Mouse (Mus musculus) adrenal gland, postnatal 25 days (tissue): Measurements from ENCODE around the gene Csrp2. TPM values are rescaled to one million over a fixed set of nuclear protein-coding genes. Genes with fewer than 3 reads are reported as not detected.
A peak's percentile ranks its signal among the peaks of the same experiment; 100 is the strongest.

Experiments used
- DNase-seq: peaks from one replicate; pipeline ENCODE4 v3.0.0; 2021; ENCODE audit warnings: mixed read lengths
- long read RNA-seq: library from polyadenylated mRNA; stranded (forward); transcript quantifications from one replicate; pipeline ENCODE4 v2.0.0, GENCODE M21; 2021
- total RNA-seq: library from RNA; stranded (reverse); gene quantifications from 2 replicates; pipeline ENCODE4 v1.2.3, GENCODE M21; 2021

Gene Csrp2
- total RNA-seq, result 219 and 236 TPM in 2 replicates
- long read RNA-seq, transcript Csrp2-201 (6 exons, 1,384 nt), result major isoform, 19 of 29 reads
- long read RNA-seq, partial matches to known transcripts, result 3 of 29 reads
- long read RNA-seq, other reads (novel, unspliced or antisense), result 6 of 29 reads

DNA sequence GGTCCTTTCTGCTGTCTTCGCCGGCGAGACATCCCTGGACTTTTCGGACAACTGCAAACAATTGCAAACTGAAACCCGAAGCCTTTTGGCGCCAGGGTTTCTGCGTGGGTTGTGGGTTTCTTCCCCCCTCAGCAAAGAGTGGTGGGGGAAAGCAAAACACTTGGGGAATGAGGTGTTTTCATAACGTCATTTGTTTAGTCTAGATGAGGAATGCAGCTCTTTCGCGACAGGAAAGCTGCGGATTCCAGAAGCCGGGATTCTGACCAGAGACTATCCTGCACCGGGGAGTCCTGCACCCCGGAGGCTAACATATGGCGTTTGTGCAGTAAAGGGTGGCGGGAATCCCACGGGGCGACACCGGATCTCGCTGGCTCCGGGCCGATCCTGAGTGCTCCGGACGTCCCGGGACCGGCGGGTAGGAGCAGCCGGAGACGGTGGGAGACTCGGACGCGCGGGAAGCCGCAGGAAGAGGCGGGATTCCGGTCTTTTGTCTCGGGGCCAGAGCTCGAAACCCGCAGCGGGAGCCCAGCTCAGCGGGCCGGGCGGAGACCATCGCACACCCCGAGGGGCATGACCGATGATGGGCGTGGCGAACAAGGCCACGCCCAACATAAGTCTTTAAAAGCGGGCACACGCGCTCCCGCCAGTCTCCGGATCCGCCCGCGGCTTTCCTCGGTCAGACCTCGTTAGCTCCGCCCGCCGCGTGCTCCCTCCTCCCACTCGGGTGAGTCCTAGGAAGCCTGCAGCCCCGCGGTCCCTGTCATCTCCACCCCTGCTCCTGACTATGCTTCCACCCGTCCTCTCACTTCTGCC, at the start of gene Csrp2:
Gene Csrp2 (plus strand): TSS at position 259 of the 813 bp plus-strand sequence.
- peak; percentile 94 for DNase-seq

DNA sequence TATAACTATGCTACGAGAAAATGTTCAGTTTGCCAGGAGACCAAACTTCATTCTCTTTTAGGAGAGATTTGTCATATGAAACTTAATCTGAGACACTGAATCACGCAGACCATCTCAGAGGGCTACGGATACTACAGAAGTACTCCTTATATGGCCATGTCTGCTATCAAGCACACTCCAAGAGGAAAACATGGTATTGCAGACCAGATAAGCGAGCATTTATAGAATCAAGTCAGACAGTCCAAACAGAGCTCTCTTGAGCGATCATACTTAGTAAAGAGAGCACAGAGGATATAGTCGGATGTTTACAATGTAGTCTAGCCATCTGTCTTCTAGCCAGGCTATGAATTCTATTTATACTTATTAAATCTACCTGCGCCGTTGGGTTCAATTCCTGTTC, 44.7 kb upstream of the Csrp2 start:
- DNase-seq, result no peak

DNA sequence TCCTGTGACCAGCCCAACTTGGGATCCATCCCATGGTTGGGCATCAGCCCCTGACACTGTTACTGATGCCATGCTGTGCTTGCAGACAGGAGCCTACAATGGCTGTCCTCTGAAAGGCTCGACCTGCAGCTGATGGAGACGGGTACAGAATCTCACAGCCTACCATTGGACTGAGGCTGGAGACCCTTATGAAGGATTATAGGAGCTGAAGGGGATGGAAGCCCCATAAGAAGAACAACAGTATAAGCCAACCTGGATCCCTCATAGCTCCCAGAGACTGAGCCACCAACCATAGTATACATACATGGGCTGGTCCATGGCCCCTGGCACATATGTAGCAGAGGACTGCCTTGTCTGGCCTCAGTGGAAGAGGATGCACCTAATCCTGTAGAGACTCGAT, 42.6 kb upstream of the Csrp2 start:
- DNase-seq, result no peak

DNA sequence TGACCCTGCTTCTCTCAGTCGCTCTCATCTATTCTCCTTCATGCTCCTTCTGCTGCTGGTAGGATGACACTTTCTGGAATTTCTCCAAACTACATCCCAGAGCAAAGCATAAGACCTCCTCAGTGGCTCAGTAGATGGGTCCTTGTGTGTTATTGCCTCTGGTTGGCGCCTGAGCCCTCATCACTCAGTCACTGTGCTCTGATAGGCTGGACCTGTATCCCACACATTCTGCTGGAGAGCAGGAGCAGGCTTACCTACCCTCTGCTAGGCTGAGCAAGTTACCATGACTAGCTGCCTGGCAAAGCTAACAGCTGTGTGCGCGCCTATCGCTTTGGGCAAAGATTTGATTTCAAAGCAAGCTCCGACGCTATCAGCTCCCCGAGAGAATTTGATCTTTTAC, 41.7 kb upstream of the Csrp2 start:
- no peak for DNase-seq

DNA sequence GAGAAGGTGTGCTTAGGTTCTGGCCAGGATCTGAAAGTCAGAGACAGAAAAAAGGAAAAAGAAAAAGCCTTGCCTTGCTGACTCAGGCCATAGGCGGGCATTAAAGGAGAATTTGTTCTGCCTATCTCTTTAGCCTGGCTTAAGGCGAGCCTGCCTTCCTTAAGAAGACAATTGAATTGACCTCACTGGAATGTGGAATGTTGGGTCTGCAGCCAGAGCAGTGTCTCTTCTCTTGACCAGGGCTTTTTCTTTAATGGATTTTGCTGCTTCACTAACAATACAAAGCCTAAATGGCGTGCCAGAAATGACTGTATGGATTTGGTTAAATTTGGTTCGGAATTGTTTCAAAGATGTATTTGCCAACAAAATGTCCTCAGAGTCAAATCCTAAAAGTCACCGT, 40.9 kb upstream of the Csrp2 start:
- no peak for DNase-seq

DNA sequence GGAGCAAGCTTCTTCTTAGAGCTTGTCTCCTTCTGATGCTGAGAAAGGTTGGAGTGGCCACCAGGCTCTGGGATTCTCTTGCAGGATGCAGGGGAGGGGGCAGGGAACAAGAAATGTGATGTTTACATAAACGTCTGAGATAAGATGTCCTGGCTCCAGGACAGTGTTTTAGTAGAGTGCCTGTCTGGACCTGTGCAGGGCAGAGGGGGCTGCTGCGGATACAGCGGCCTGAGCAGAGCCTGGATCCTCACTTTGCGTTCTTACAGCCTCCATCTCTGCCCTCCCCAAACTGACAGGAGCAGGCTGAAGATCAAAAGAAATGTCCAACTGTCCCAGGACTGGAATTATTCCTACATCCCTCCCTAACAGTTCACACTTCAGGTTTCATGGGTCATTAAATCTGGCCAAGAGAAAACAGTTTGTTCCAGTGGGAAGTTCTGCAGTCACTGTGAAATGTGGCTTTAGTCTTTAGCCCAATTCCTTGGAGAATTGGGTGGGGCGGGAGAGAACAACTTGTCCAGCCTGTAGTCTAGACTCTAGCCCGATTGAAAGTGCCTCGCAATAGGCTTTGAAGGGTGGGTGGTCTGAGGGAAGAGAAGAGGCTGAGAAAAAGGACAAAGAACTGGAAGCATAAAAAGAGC, 40.0 kb upstream of the Csrp2 start:
- DNase-seq, result no peak

DNA sequence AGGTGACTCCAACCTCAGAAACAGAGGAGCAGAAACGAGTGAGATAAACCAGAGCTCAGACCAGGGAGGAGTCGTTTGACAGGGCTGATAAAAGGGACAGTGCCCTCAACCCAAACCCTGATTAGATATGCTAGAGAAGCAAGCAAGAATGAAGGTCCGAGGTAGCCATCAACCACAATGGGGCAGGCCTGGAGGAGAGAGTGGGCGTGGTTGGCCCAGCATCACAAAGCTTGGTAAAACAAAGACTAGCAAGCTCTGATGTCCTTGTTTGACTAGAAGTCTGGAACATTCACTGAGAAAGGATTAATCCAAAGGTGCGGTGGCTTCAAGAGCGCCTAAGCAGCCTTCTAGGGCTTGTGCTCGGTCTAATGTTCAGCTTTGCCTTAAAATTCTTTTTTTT, 38.2 kb upstream of the Csrp2 start:
- no peak for DNase-seq

DNA sequence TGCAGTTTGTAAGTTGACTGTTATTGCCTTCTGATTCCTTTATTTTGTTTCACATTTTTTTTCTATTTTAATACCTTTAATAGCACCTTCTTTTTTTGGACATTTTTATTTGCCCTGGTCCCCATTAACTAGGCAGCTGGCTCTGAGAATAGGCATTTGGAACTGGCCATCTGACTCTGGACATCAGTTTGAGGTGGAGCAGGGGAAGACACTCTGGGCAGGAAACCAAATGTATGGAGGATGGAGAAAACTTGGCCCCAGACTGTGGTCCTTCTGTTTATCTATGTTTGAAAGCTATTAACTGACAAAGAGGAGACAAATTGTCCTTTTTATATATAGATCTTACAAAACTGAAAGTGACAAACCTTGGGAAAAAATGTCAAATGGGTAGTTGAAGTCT, 36.9 kb upstream of the Csrp2 start:
- DNase-seq, result no peak

DNA sequence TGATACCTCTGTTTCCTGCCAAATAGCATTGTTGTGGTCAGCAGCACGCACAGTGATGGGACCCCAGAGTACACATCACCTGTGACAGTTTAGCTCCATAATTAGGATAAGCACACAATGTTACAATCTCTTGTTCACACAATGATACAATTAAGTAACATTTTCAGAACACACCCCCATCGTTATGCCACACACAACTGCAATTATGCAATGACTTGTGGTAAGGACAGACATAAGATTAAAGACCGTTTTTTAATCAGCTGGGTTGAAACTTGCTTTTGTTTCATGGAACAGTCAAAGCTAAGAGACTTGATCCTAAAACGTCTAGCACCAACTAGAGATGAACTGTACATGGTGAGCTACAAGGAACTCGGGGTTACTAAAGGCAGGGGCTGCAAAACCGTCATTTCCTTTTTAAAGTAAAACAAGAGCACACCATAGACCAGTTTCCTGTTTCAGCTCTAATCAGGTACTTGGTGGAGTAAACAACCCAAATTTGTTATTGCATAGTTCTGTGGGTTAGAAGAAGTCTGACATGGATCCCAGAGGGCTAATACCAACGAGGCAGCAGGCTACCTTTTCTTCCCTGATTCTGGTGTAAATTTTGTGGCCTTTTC, 28.8 kb upstream of the Csrp2 start:
- no peak for DNase-seq

DNA sequence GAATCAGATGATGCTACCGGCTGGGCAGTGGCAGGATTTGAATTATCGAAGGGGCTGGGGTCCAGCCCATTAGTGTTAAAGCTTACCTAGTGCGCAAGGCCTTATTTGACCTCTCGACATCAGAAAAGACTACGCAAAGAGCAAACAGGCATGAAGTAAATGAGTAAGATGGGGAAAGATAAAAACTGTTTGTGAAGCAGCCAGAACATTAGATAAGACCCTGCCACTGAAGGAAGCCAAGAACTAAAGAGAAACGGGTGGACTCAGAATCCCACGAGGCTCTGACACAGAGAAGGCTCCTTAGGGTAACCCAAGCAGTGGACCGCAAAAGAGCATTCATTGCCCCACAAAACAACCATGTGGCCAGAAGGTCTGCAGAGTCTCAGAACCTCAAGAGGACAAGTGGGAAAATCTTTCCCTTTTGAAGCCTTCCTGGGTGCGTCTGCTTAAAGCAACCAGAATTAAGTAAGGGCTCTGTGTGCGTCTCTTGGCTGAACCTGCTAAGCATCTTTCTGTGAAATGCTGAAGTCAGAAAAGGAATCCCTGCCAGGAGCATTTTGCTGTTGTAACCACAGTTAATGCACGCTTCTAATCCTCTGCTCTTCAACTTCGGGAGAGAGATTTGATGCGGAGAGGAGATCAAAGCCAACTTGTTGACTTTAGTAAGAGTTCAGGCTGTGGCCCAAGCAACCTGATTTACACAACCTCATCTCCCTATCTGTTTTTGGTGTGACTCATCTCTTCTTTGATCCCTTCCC, 19.7 kb upstream of the Csrp2 start:
- DNase-seq, result no peak

DNA sequence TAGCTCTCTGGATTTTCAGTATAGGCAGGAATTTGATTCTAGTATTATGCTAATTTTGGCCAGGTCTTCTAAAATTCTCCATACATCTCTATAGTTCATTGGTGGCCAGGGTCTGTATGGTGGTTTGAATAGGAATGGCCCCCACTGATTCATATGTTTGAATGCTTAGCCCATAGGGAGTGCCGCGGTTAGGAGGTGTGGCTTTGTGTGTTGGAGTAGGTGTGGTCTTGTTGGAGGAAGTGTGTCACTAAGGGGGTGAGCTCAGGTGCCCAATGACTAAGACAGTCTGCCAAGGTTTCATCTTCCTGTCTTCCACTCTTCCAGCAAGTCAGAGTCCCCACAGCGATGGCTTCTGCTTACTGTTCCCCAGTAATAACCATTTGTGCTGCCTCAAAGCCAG, 15.7 kb upstream of the Csrp2 start:
- DNase-seq, result no peak

DNA sequence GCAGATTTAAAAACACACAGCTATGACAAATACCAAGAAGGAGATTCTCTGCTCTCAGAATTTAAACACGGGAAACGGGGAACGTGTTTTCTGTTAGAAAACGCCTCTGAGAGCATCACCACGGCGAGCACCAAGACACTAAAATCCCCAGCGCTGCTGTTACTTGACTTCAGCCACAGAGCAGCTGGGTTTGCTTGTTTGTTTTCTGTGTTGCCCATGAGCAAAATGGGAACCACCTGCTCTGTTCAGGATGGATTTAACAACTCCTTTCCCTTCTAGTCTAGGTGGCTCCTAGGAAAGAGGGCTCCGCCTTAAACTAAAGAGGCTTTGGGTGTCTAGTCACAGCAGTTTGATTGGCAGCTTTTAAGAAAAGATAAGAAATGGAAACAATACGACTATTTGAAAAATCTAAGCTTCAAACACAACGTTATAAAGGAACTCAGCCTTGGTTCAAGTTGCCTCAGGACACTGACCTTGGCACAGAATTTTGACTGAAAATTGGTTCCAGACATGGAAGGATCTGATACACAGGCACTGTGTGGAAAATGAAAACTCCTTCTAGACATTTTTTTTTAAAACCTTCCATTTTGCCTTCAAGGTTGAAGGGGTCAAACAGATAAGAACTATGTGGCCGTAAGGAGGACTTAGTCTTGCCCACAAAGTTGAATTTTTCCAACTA, 2.8 kb upstream of the Csrp2 start:
- no peak for DNase-seq

DNA sequence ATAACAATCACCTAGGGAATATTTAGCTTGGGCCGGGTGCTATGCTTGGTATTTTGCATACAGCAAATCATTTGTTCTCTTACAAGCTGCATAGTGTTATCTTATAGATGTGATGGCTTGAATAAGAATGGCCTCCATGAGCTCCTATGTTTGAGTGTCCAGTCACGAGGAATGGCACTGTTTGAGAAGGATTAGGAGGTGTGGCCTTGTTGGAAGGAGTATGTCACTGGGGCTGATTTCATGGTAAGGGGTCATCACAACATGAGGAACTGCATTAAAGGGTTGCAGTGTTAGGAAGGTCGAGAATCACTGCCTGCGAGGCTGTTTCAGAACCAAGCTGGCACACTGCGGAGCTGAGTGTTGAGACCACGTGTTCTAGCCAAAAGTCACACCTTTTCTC, 2.1 kb upstream of the Csrp2 start:
- no peak for DNase-seq

DNA sequence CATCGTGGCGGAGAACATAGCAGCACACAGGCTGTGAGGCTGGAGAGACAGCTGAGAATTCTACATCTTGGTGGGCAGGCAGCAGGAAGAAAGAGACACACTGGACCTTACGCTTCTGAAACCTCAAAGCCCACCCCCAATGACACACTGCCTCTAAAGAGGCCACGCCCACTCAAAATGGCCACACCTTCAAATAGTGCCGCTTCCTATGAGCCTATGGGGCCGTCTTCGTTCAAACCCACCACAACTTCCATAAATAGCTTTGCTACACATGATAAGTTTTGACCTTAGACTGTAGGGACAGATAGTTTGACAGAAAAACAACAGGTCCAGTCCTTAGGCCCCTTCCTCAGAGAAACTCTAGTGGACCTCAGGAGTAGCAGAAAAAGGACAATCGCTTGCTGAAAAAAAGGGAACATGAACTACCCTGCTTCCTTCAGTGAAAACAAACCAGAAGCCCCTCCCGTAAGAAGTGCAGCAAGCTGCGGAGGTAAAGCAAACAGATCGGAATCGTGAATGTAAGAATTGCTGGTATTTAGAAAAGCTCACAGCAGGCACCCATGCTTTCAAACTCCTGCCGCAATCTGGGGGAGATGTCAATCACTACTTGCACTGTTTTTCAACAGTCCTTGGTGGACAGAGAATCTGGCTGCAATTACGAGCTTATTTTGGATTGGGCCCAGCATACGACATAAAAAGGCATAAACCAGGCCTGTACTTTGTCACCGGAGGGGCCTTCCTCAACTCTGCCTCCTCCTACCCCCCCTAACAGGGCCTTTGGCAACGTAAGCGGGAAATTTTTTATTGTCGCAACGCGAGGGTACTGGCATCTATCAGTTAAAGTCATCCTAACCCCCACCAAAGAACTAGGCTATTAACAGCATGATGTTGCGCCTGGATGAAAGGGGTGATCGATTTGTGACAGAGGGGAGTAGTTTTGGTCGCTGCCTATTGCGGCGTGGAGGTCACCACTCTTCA, 886 bp upstream of the Csrp2 start:
- no peak for DNase-seq

DNA sequence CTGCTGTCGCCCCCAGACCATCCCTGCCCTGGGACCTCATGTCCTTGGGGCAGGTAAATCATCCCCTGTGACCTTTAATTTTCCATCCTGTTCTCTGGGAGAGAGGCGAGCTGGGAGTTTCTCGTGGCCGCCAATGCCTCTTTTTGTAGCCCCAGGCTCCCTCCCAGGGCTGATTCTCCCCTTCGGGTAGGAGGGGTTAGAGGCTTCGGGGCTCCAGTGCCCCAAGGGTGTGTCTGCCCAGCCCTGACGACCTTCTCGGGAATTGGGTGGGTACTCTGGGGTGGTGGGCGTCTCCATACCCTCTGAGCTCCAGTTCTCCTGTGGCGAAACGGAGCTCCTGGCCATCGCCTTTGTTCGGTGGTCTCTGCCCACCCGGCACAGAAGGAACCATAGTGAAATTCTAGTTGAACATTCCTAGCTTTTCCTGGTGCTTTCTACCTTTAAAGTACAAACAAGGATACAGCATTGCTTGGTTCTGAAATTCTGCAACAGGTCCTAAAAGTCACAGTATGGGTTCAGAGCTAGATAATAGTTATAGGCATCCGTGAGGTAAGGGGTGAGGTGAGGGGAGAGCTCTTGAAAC, 870 bp downstream of the Csrp2 start:
- no peak for DNase-seq

DNA sequence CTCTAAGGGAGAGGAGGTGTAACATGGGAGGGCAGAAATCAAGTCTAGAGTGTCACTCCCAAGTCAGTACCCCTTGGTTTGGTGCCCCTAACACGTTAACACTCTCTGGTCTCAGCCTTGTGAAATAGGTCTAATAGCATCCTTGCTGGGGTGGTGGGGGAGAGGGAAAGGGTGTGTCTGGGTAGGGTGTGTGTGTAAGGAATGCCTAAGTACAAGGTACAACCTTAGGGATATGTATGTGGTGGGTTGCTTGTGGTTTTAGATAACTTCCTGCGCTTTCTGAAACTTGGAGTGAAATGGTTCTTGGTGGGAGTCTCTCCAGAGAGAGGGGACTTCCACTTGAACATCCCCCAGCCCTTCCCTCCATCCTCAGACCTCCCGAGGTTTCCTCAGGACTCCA, 2.3 kb downstream of the Csrp2 start:
- no peak for DNase-seq

DNA sequence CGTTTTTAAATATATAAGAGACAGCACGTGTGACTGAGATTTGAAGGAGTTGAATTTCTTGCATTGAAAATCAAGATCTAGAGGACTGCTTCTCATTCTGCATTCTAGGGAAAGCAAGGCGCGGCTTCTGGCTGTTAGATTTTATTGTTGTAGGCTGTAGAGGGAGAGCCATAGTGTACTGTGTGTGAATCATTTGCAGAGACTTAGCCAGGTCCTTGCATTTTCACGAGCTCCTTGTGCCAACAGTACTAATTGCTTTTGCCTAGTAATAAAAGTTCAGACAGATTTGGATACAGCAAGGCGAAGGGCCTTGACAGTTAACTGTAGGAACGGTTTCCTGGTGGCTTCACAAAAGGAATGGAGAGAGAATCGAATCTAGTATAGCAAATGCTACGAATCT, 3.0 kb downstream of the Csrp2 start:
- DNase-seq, result no peak

DNA sequence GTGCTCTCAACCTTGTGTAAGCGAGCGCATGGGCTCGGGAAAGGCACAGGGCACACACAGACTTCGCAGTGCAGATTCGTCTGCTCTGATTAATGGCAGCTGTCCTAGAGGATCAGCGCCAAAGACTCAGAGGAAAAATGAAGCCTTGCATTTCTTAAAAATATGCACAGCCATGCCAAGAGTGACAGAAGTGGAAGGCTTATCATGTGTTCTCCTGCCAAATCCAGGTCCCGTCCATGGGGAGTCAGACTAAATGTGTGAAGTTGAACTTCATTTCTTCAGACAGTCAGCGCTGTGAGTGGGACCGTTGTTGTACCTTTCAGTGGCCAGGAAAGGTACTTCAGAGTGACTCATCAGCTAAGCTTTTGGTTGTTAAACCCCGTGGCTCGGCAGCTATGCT, 7.9 kb downstream of the Csrp2 start:
- peak; percentile 38 for DNase-seq

DNA sequence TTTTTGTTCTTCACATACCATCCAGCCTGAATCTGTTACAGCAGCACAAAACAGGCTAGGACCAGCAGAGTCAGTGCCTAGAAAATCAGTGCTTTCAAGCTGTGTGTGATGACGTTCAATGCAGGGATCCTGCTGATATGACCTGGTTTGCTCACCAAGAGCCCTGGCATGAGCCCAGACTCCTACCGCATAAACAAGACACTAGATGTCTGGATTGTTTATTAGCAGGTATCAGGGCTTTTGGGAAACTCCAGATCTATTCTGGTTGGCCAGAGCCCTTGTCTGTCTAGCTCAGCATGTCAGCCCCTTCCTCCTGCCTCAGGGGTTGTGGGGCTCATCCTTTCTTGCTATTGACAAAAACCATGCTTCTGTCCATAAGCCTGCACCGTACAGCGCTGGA, 10.2 kb downstream of the Csrp2 start:
- DNase-seq, result peak; percentile 65

DNA sequence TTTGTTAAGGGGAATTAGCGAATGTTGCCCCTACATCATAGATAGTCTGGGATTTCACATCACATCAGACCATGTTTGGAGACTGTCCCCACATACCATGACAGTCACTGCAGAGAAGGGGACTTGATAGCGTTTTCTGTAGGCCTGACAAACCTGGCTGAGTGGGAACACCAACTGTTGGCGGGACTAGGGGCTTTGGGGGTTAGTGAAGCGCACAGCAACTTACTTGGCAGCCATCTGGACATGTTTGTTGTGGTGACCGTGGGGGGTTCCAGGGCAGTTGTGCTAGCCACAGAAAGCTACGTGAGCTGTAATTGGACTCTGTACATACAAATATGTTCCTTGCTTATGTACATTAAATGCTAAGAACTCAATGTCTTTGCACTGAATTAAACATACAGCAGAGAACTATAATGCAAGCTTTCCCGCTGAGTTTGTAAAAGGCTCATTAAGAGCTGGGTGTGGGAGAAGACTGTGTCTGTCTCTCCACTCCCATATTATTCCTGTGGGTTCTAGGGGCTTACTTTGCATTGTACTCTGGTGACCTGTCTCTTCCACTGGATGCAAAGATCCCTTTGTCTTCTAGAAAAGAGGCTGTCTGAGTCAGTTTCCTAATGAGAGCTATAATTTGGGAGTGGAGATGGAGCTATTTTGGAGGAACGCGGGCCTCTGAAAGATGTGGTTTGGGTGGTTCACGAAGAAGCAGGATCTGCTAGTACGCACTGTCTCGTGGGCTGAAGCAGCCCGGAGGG, 11.7 kb downstream of the Csrp2 start:
- no peak for DNase-seq
